Mouse (Mus musculus): Measurements from ENCODE around the gene Impg1.
A peak's percentile ranks its signal among the peaks of the same experiment; 100 is the strongest.

The Impg1 gene

GRCm38 (mm10) chr9:80277770-80278169 is 187.5 kb downstream of the Impg1 start:
- DNase-seq: no peak

- DNase-seq: peak; percentile 25 to 41
Measured at GRCm38 (mm10) chr9:80277157-80277556, 188.1 kb downstream of the Impg1 start.

DNA sequence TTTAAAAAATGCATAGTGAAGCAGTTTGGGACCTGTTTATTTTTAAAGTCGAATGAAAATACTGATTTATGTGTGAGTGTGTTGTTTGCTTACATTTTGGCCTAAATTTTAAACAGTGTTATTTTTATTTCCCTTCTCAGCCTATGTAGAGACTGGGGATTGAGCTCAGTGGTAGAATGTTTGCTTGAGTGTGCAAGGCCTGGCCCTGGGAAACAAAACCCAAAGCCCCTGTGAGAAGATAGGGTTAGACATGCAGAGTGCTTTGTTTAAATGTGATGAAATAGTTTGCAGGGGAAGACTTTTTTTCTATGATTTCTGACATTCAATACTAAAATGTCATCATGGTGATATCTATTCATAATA is 189.5 kb downstream of the Impg1 start:
- no peak for DNase-seq

DNA sequence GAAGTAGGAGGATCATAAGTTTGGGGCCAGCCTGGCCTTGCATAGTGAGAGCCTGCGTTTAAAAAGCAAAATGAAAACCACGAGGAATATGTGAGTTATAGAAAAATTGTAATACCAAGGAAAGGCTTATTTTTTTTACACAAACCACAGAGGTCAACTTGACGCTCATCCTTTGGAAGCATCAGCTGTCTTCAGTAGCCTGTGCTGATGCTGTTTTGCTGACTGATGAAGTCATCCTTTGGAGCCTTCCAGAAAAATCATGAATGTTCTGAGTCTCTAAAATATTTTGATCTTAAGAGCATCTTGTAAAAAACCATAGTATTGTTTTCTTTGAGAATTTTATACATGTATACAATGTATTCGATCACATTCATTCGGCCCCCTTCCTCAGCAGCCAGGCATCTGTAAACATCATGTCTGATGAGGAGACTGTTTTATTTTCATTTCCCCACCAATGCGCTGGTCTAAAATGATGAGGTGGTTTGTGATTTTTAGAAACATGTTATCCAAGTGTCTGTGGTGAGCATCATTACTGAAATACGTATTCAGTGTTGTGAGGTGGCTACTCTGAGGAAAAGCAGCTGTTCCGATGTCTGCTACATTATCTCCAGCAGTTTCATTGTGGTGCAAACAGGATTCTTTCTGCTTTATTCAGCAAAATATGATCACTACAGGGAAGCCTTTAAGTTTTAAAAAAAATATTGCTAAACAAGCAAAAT is 190.1 kb downstream of the Impg1 start:
- no peak for DNase-seq

DNA sequence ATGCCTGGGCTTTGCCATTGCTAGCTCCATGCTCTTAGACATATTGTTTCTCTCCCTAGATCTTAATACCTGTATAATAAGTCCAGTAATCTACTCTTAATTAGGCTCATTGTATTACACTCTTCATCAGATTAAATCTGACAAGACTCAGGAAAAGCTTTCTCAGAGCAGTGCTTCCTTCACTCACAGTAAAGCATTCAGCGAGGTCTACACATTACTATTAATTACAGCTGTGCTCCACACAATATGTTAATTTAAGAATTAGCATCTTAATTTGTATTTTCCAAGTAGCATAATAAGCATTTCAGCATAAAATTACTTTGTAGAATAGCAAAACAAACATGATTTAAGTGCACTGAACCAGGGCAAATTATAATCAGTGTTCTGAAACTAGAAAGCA is 192.3 kb downstream of the Impg1 start:
- no peak for DNase-seq

DNA sequence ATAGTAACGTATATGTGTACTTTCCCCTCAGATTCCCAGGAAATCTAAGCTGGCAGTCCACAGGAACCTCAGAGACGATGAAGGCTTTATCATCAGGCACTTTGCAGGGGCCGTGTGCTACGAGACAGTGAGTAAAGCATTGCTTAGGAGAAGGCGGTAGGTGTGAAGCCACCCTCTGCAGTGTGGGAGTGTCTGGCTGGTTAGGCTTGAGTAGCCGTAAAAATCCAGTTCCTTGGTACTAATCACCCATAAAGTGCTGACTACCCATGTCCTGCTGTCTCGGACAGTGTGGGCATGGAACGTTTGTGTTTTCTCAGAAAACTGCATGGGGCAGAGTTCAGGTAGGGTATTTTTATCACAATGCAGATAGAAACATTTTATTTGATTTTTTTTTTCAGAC is 195.7 kb downstream of the Impg1 start:
- DNase-seq: no peak

- no peak for DNase-seq
Measured at GRCm38 (mm10) chr9:80266507-80266906, 198.8 kb downstream of the Impg1 start.

- DNase-seq: no peak
Measured at GRCm38 (mm10) chr9:80266086-80266485, 199.2 kb downstream of the Impg1 start.
